Mouse (Mus musculus) stomach, embryonic 14.5 days (tissue): Measurements from ENCODE around the gene Cnpy3. TPM values are rescaled to one million over a fixed set of nuclear protein-coding genes. Genes with fewer than 3 reads are reported as not detected.
A peak's percentile ranks its signal among the peaks of the same experiment; 100 is the strongest.

Experiments
- ATAC-seq: fragments of 200-750 bp; cut with Nextera tagmentation; 2 replicates; pipeline ENCODE4 v1.8.0; 2017; ENCODE audit warnings: low read depth, moderate TSS enrichment; ENCODE audit not compliant: insufficient number of reproducible peaks, insufficient read depth, low FRiP score
- H3K27ac ChIP-seq: fragments of 300-500 bp; sonication (generic); 2 replicates; pipeline ENCODE4 v1.5.1; 2014; ENCODE audit warnings: mild to moderate bottlenecking, low read length, moderate library complexity, mixed read lengths
- H3K27me3 ChIP-seq: fragments of 300-500 bp; sonication (generic); 2 replicates; pipeline ENCODE4 v1.6.1; 2014; ENCODE audit warnings: low read length, control low read depth, mixed read lengths; ENCODE audit not compliant: control insufficient read depth, insufficient read depth
- H3K36me3 ChIP-seq: fragments of 300-500 bp; sonication (generic); 2 replicates; pipeline ENCODE4 v1.6.1; 2014; ENCODE audit warnings: mild to moderate bottlenecking, control low read depth, low read length, moderate library complexity, mixed read lengths; ENCODE audit not compliant: control insufficient read depth, insufficient read depth
- H3K4me1 ChIP-seq: fragments of 300-500 bp; sonication (generic); 2 replicates; pipeline ENCODE4 v1.6.1; 2014; ENCODE audit warnings: low read length, control low read depth, mixed read lengths; ENCODE audit not compliant: control insufficient read depth, insufficient read depth
- H3K4me2 ChIP-seq: fragments of 300-500 bp; sonication (generic); replicated peaks from 2 replicates; pipeline ENCODE4 v1.6.1; 2014; ENCODE audit warnings: low read depth, low read length, control low read depth
- H3K4me3 ChIP-seq: fragments of 300-500 bp; sonication (generic); 2 replicates; pipeline ENCODE4 v1.5.1; 2014; ENCODE audit warnings: low read depth, low read length, control low read depth
- H3K9ac ChIP-seq: fragments of 300-500 bp; sonication (generic); replicated peaks from 2 replicates; pipeline ENCODE4 v1.6.1; 2014; ENCODE audit warnings: low read depth, mild to moderate bottlenecking, control low read depth, low read length, moderate library complexity, mixed read lengths
- H3K9me3 ChIP-seq: fragments of 300-500 bp; sonication (generic); 2 replicates; pipeline ENCODE4 v1.6.1; 2016; ENCODE audit warnings: low read depth, low read length, control low read depth; ENCODE audit not compliant: control insufficient read depth
- WGBS: fragments of 180-500 bp; shearing (Covaris S2); extraction: QIAGEN DNeasy Blood & Tissue Kit; methylation state at CpG from one replicate; pipeline ENCODE4 v1.1.7; 2014; 5-methylcytosine and 5-hydroxymethylcytosine counted together
- polyA plus RNA-seq: library from polyadenylated mRNA; unstranded; fragments of >200 nt; fragmentation: Nextera tagmentation; extraction: Ambion mirVana; gene quantifications from 2 replicates; pipeline ENCODE4 v1.2.1, GENCODE M21; 2014

Gene Cnpy3
- polyA plus RNA-seq, 1 experiment from 2014 or later, result 68.4 TPM

GRCm38 (mm10) chr17:46725273-46725672 lies 26.7 kb downstream of the Cnpy3 start:
- 0 out of 2 replicates have a peak, but pooled peaks cover 4% of the 10 kb centered on the region for H3K27me3 ChIP-seq
- H3K36me3 ChIP-seq, result peaks cover 10% of the 10 kb centered on the region; the same call in 1 of the 2 replicates
- no peaks in the 10 kb centered on the region for H3K4me1 ChIP-seq
- no peak overlapping the region for H3K4me2 ChIP-seq
- H3K9me3 ChIP-seq, result no peaks in the 10 kb centered on the region
- ATAC-seq, result no peak
- no peak overlapping the region for H3K9ac ChIP-seq
- WGBS, result 49% methylated on average over 9 of the region's 9 CpGs
- H3K4me3 ChIP-seq, result no peak overlapping the region
- no peak overlapping the region for H3K27ac ChIP-seq

- no peaks in the 10 kb centered on the region for H3K4me1 ChIP-seq
- H3K27me3 ChIP-seq, result 0 out of 2 replicates have a peak, but pooled peaks cover 4% of the 10 kb centered on the region
- no peaks in the 10 kb centered on the region for H3K9me3 ChIP-seq
- H3K27ac ChIP-seq, result no peak overlapping the region
- H3K9ac ChIP-seq, result no peak overlapping the region
- H3K4me2 ChIP-seq, result no peak overlapping the region
- H3K36me3 ChIP-seq, result peaks cover 10% of the 10 kb centered on the region; the same call in 1 of the 2 replicates
- ATAC-seq, result no peak
- no peak overlapping the region for H3K4me3 ChIP-seq
- 83% methylated on average over 15 of the region's 20 CpGs for WGBS
Observed at GRCm38 (mm10) chr17:46724477-46725084, 27.4 kb downstream of the Cnpy3 start.

- Histone ChIP-seq H3K9me3 (no peaks in the 10 kb centered on the region), H3K36me3 (peaks cover 19% of the 10 kb centered on the region), H3K4me3 (no peak overlapping the region), H3K27me3 (no peaks in the 10 kb centered on the region), H3K4me1 (no peaks in the 10 kb centered on the region), H3K9ac (no peak overlapping the region), H3K27ac (no peak overlapping the region), H3K4me2 (no peak overlapping the region)
- 90% methylated on average over 7 of the region's 7 CpGs for WGBS
- ATAC-seq, result no peak
Observed at GRCm38 (mm10) chr17:46721077-46721476, 30.9 kb downstream of the Cnpy3 start.

- Histone ChIP-seq H3K4me3 (no peak overlapping the region), H3K9me3 (no peaks in the 10 kb centered on the region), H3K36me3 (peaks cover 30% of the 10 kb centered on the region), H3K4me2 (no peak overlapping the region), H3K9ac (no peak overlapping the region), H3K27me3 (no peaks in the 10 kb centered on the region), H3K27ac (no peak overlapping the region), H3K4me1 (peaks cover 10% of the 10 kb centered on the region)
- ATAC-seq, result no peak
- WGBS, result 92% methylated on average over 11 of the region's 11 CpGs
Observed at GRCm38 (mm10) chr17:46714756-46715481, 37.1 kb downstream of the Cnpy3 start.

GRCm38 (mm10) chr17:46713849-46714248 lies 38.2 kb downstream of the Cnpy3 start:
- H3K4me3 ChIP-seq, result no peak overlapping the region
- peaks cover 30% of the 10 kb centered on the region for H3K36me3 ChIP-seq
- peaks cover 10% of the 10 kb centered on the region for H3K4me1 ChIP-seq
- no peak for ATAC-seq
- no peaks in the 10 kb centered on the region for H3K9me3 ChIP-seq
- no peak overlapping the region for H3K4me2 ChIP-seq
- no peak overlapping the region for H3K27ac ChIP-seq
- H3K9ac ChIP-seq, result no peak overlapping the region
- WGBS, result 84% methylated on average over 9 of the region's 9 CpGs
- no peaks in the 10 kb centered on the region for H3K27me3 ChIP-seq

GRCm38 (mm10) chr17:46712442-46712841 lies 39.6 kb downstream of the Cnpy3 start:
- WGBS, result 64% methylated on average over 7 of the region's 7 CpGs
- peaks cover 10% of the 10 kb centered on the region for H3K4me1 ChIP-seq
- peaks cover 30% of the 10 kb centered on the region; the same call in 1 of the 2 replicates for H3K36me3 ChIP-seq
- no peaks in the 10 kb centered on the region for H3K9me3 ChIP-seq
- H3K27ac ChIP-seq, result no peak overlapping the region
- peak overlapping the region; percentile 90 for H3K9ac ChIP-seq
- H3K27me3 ChIP-seq, result no peaks in the 10 kb centered on the region
- peak overlapping the region; percentile 100 for H3K4me3 ChIP-seq
- ATAC-seq, result no peak
- H3K4me2 ChIP-seq, result peak overlapping the region; percentile 93

- Histone ChIP-seq H3K4me2 (peak overlapping the region; percentile 93), H3K4me3 (peak overlapping the region; percentile 100), H3K27ac (peak overlapping the region; percentile 71), H3K4me1 (peaks cover 10% of the 10 kb centered on the region), H3K36me3 (peaks cover 27% of the 10 kb centered on the region; the same call in 1 of the 2 replicates), H3K9ac (peak overlapping the region; percentile 90), H3K9me3 (no peaks in the 10 kb centered on the region), H3K27me3 (no peaks in the 10 kb centered on the region)
- WGBS, result under 1% methylated on average over 71 of the region's 76 CpGs
- peak; percentile 47; the same call in 1 of the 2 replicates for ATAC-seq
Observed at GRCm38 (mm10) chr17:46711612-46712271, 40.3 kb downstream of the Cnpy3 start.

- WGBS, result 8% methylated on average over 36 of the region's 36 CpGs
- H3K4me2 ChIP-seq, result peak within 1 kb of the TSS; percentile 93
- peak; percentile 87 for ATAC-seq
- peak within 1 kb of the TSS; percentile 71 for H3K27ac ChIP-seq
- H3K9me3 ChIP-seq, result no peaks in the 10 kb centered on the region
- peaks cover 10% of the 10 kb centered on the region for H3K4me1 ChIP-seq
- H3K36me3 ChIP-seq, result peaks cover 22% of the 10 kb centered on the region; the same call in 1 of the 2 replicates
- peak within 1 kb of the TSS; percentile 100 for H3K4me3 ChIP-seq
- no peaks in the 10 kb centered on the region for H3K27me3 ChIP-seq
- peak within 1 kb of the TSS; percentile 90 for H3K9ac ChIP-seq
Observed at GRCm38 (mm10) chr17:46710959-46711597, 40.9 kb downstream of the Cnpy3 start, which contains the start of gene Pex6. Pex6 (plus strand) TSS chr17:46711463.
